Mouse (Mus musculus) CH12.LX (cell line): ENCODE measurements around the gene Pcbp4. TPM values are rescaled to one million over a fixed set of nuclear protein-coding genes. Genes with fewer than 3 reads are reported as not detected.
A peak's percentile ranks its signal among the peaks of the same experiment; 100 is the strongest.

Experiments
- DNase-seq: peaks from one replicate; pipeline ENCODE4 v3.0.0-alpha.2; 2013; ENCODE audit errors: extremely low read depth
- H3K27ac ChIP-seq: 2 replicates; pipeline ENCODE4 v1.5.1; 2012; ENCODE audit warnings: low read depth, mild to moderate bottlenecking, control low read depth, moderate library complexity; ENCODE audit not compliant: insufficient read depth
- H3K27me3 ChIP-seq: replicated peaks from 2 replicates; pipeline ENCODE3; 2012; ENCODE audit warnings: inconsistent platforms
- H3K36me3 ChIP-seq, 2 experiments: replicated peaks in 1 of 2; 2 replicates each; pipeline versions ENCODE3 to v1.6.1; 2012; ENCODE audit warnings: inconsistent platforms in 1 of 2, low read length in 1 of 2, mild to moderate bottlenecking in 1 of 2, mixed read lengths in 1 of 2, moderate library complexity in 1 of 2; ENCODE audit not compliant: control insufficient read depth in 1 of 2, insufficient read depth in 1 of 2
- H3K4me1 ChIP-seq, 2 experiments: 2 replicates each; pipeline ENCODE4 v1.6.1; 2012; ENCODE audit warnings: inconsistent platforms in 1 of 2, moderate library complexity in 1 of 2; ENCODE audit not compliant: insufficient read depth in 2 of 2, control insufficient read depth in 1 of 2
- H3K4me2 ChIP-seq: 2 replicates; pipeline ENCODE4 v1.6.1; 2012; ENCODE audit warnings: low read depth, mild to moderate bottlenecking, control low read depth; ENCODE audit not compliant: poor library complexity, insufficient read depth, severe bottlenecking
- H3K4me3 ChIP-seq, 3 experiments: fragments of 150-350 bp in 1 of 3; sonication (generic) in 1 of 3; replicated peaks in 1 of 3; 2 replicates each; pipeline versions ENCODE3 to v1.5.1; 2011 to 2012; ENCODE audit warnings: low read depth in 2 of 3, low read length in 2 of 3, mild to moderate bottlenecking in 2 of 3, moderate library complexity in 2 of 3, control low read depth in 1 of 3, improper control_type of control experiment in 1 of 3, inconsistent platforms in 1 of 3, mixed read lengths in 1 of 3; ENCODE audit not compliant: poor library complexity in 1 of 3
- H3K79me2 ChIP-seq: replicated peaks from 2 replicates; pipeline ENCODE4 v1.6.1; 2012; ENCODE audit warnings: mild to moderate bottlenecking, moderate library complexity; ENCODE audit not compliant: control insufficient read depth, poor library complexity, insufficient read depth, severe bottlenecking; ENCODE audit errors: extremely low read depth
- H3K9ac ChIP-seq: 2 replicates; pipeline ENCODE4 v1.6.1; 2012; ENCODE audit warnings: low read depth, mild to moderate bottlenecking, control low read depth, moderate library complexity; ENCODE audit not compliant: insufficient read depth
- H3K9me3 ChIP-seq: replicated peaks from 2 replicates; pipeline ENCODE3; 2012; ENCODE audit warnings: low read length, inconsistent platforms, mixed read lengths
- BHLHE40 ChIP-seq: IDR thresholded peaks from 2 replicates; pipeline ENCODE4 v1.6.1; 2011; ENCODE audit warnings: mild to moderate bottlenecking, low read depth, low read length, improper control_type of control experiment
- CHD1 ChIP-seq: IDR thresholded peaks from 2 replicates; pipeline ENCODE4 v1.6.1; 2012; ENCODE audit warnings: low read depth, low read length, improper control_type of control experiment, inconsistent platforms
- CHD2 ChIP-seq: IDR thresholded peaks from 2 replicates; pipeline ENCODE4 v1.6.1; 2011; ENCODE audit warnings: low read length, improper control_type of control experiment
- CTCF ChIP-seq, 2 experiments: IDR thresholded peaks in 1 of 2; conservative IDR thresholded peaks in 1 of 2; 2 replicates each; pipeline ENCODE4 v1.5.1; 2011 to 2012; ENCODE audit warnings: low read depth in 2 of 2, low read length in 2 of 2, improper control_type of control experiment in 1 of 2, inconsistent platforms in 1 of 2, mild to moderate bottlenecking in 1 of 2, moderate library complexity in 1 of 2
- ELF1 ChIP-seq: IDR thresholded peaks from 2 replicates; pipeline ENCODE4 v1.6.1; 2014; ENCODE audit warnings: low read depth, mild to moderate bottlenecking, inconsistent platforms, low read length, improper control_type of control experiment
- EP300 ChIP-seq: IDR thresholded peaks from 2 replicates; pipeline ENCODE4 v1.6.1; 2011; ENCODE audit warnings: low read length, improper control_type of control experiment
- ETS1 ChIP-seq: conservative IDR thresholded peaks from 2 replicates; pipeline ENCODE4 v1.6.1; 2012; ENCODE audit warnings: low read depth, mild to moderate bottlenecking, inconsistent platforms, low read length, improper control_type of control experiment, moderate library complexity
- GABPA ChIP-seq: IDR thresholded peaks from 2 replicates; pipeline ENCODE4 v1.6.1; 2012; ENCODE audit warnings: low read depth, low read length, improper control_type of control experiment, inconsistent platforms; ENCODE audit not compliant: insufficient replicate concordance
- KAT2A ChIP-seq: IDR thresholded peaks from 2 replicates; pipeline ENCODE4 v1.6.1; 2012; ENCODE audit warnings: low read length, improper control_type of control experiment, inconsistent platforms; ENCODE audit not compliant: insufficient replicate concordance
- MAFK ChIP-seq: IDR thresholded peaks from 2 replicates; pipeline ENCODE4 v1.6.1; 2011; ENCODE audit warnings: low read length, improper control_type of control experiment; ENCODE audit not compliant: insufficient replicate concordance
- MAX ChIP-seq: IDR thresholded peaks from 2 replicates; pipeline ENCODE4 v1.6.1; 2011; ENCODE audit warnings: low read length, improper control_type of control experiment
- MAZ ChIP-seq: IDR thresholded peaks from 2 replicates; pipeline ENCODE4 v1.6.1; 2012; ENCODE audit warnings: low read depth, mild to moderate bottlenecking, inconsistent platforms, low read length, improper control_type of control experiment, moderate library complexity
- MEF2A ChIP-seq: IDR thresholded peaks from 2 replicates; pipeline ENCODE4 v1.6.1; 2014; ENCODE audit warnings: low read depth, mild to moderate bottlenecking, inconsistent platforms, low read length, improper control_type of control experiment, borderline replicate concordance
- MXI1 ChIP-seq: IDR thresholded peaks from 2 replicates; pipeline ENCODE4 v1.6.1; 2011; ENCODE audit warnings: mild to moderate bottlenecking, low read depth, low read length, improper control_type of control experiment
- NRF1 ChIP-seq: IDR thresholded peaks from 2 replicates; pipeline ENCODE4 v1.6.1; 2014; ENCODE audit warnings: low read depth, mild to moderate bottlenecking, inconsistent platforms, low read length, improper control_type of control experiment, moderate library complexity
- PAX5 ChIP-seq: IDR thresholded peaks from 2 replicates; pipeline ENCODE4 v1.6.1; 2012; ENCODE audit warnings: low read length, inconsistent platforms, mixed read lengths
- POLR2A ChIP-seq: IDR thresholded peaks from 2 replicates; pipeline ENCODE4 v1.6.1; 2011; ENCODE audit warnings: low read depth, mild to moderate bottlenecking, improper control_type of control experiment, low read length
- RAD21 ChIP-seq: IDR thresholded peaks from 2 replicates; pipeline ENCODE4 v1.6.1; 2011; ENCODE audit warnings: low read depth, mild to moderate bottlenecking, low read length, improper control_type of control experiment, moderate library complexity
- SIN3A ChIP-seq: IDR thresholded peaks from 2 replicates; pipeline ENCODE4 v1.6.1; 2012; ENCODE audit warnings: low read length, improper control_type of control experiment, inconsistent platforms
- SMC3 ChIP-seq: IDR thresholded peaks from 2 replicates; pipeline ENCODE4 v1.6.1; 2011; ENCODE audit warnings: low read depth, low read length, improper control_type of control experiment
- TBP ChIP-seq: conservative IDR thresholded peaks from 2 replicates; pipeline ENCODE4 v1.6.1; 2011; ENCODE audit warnings: low read depth, low read length, improper control_type of control experiment
- TCF12 ChIP-seq: IDR thresholded peaks from 2 replicates; pipeline ENCODE4 v1.6.1; 2014; ENCODE audit warnings: low read depth, mild to moderate bottlenecking, inconsistent platforms, low read length, improper control_type of control experiment
- UBTF ChIP-seq: IDR thresholded peaks from 2 replicates; pipeline ENCODE4 v1.6.1; 2012; ENCODE audit warnings: low read depth, mild to moderate bottlenecking, inconsistent platforms, low read length, improper control_type of control experiment, moderate library complexity
- USF1 ChIP-seq: IDR thresholded peaks from 2 replicates; pipeline ENCODE4 v1.6.1; 2014; ENCODE audit warnings: low read depth, mild to moderate bottlenecking, inconsistent platforms, low read length, improper control_type of control experiment
- ZKSCAN1 ChIP-seq: IDR thresholded peaks from 2 replicates; pipeline ENCODE4 v1.6.1; 2012; ENCODE audit warnings: low read depth, inconsistent platforms, low read length, improper control_type of control experiment, borderline replicate concordance
- dilution Hi-C: fragments of 300-500 bp; cut with MboI; formaldehyde crosslinking; loops from 2 replicates; pipeline ENCODE4 v1.14.3; 2020; ENCODE audit warnings: low sequenced_read_pairs; ENCODE audit not compliant: extremely low pct_unique_long_range_greater_than_20kb, extremely low pct_ligation_motif_present
- in situ Hi-C: fragments of 300-500 bp; cut with MboI; formaldehyde crosslinking; loops from 3 replicates; pipeline ENCODE4 v1.14.3; 2019; ENCODE audit warnings: low sequenced_read_pairs, low pct_ligation_motif_present, low pct_unique_long_range_greater_than_20kb, mixed read lengths
- polyA plus RNA-seq: library from polyadenylated mRNA; unstranded; fragments of >175 nt; gene quantifications from 2 replicates; pipeline ENCODE4 v1.2.1, GENCODE M21; 2012; ENCODE audit warnings: low read depth; ENCODE audit not compliant: insufficient read length
- total RNA-seq, 2 experiments: library from RNA; depleted of rRNA; stranded (reverse); fragments of 300-350 nt in 1 of 2; fragments of >200 nt in 1 of 2; gene quantifications; 2 replicates each; pipeline ENCODE4 v1.2.3; 2012 to 2014

Pcbp4 gene
- total and polyA plus RNA-seq, 3 experiments: 44.0 to 54.2 (median 44.1) TPM

- H3K9ac ChIP-seq: no peak overlapping the region
- in situ Hi-C loops: no loop called here
- H3K4me3 ChIP-seq: no peak overlapping the region
- no peaks in the 10 kb centered on the region for H3K27me3 ChIP-seq
- H3K4me1 ChIP-seq: peaks cover 32 to 64% of the 10 kb centered on the region in 2 experiments
- no peaks in the 10 kb centered on the region for H3K36me3 ChIP-seq
- H3K79me2 ChIP-seq: no peaks in the 10 kb centered on the region
- DNase-seq: no peak
- TF ChIP-seq BHLHE40 (no peak), CTCF (conservative IDR thresholded peaks at IDR 0.05 in 1 of 2, IDR thresholded peaks at IDR 0.05 in 1 of 2; ENCODE audit: low read depth in 2 of 2, low read length in 2 of 2) (peak in 1 of 2 experiments; percentile 40; a peak in 1 of 4 replicates)
- H3K4me2 ChIP-seq: no peak overlapping the region
- peaks cover 2% of the 10 kb centered on the region for H3K9me3 ChIP-seq
- dilution Hi-C loops: no loop called here
- H3K27ac ChIP-seq: no peak overlapping the region
Measured at GRCm38 (mm10) chr9:106409096-106409495, 44.0 kb upstream of the Pcbp4 start.

DNA sequence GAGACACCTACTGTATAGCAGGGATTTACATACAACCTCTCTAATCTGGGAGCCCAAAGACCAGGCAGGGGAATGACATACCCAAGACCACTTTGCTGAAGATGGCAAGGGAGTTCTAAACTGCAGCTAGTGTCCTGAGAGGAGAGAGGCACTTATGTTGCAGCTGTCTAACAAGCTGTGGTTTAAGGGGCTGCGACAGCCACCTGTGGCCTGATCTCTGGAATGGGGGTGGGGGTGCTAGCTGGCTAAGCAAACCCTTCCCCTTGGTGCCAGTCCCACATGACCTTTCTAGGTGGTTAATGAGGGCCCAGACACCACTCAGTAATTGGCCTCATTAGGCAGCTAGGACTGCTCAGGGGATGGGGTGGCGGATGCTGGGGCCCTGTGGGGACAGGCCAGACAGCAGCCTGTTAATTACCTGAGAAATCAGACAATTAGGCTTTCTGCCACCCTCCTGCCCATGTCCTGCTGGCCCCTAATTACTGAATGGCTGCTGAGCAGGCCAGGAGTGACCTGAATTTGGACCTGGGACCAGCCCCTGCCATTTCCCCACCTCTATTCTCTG lies 42.9 kb upstream of the Pcbp4 start:
- in situ Hi-C loops: loop anchor here (5.0 kb wide), 2 partner anchors 43 to 103 kb away; partner anchors contain the start of gene Dusp7
- H3K4me1 ChIP-seq: peaks cover 32 to 64% of the 10 kb centered on the region in 2 experiments
- no peaks in the 10 kb centered on the region for H3K36me3 ChIP-seq
- H3K4me3 ChIP-seq: no peak overlapping the region
- no peaks in the 10 kb centered on the region for H3K79me2 ChIP-seq
- H3K9me3 ChIP-seq: peaks cover 2% of the 10 kb centered on the region
- H3K4me2 ChIP-seq: no peak overlapping the region
- no peak overlapping the region for H3K27ac ChIP-seq
- TF ChIP-seq SIN3A: no peak
- TF ChIP-seq TCF12: 0 out of 2 replicates have a peak, but pooled peaks have one; percentile 10
- dilution Hi-C loops: no loop called here
- H3K9ac ChIP-seq: no peak overlapping the region
- no peaks in the 10 kb centered on the region for H3K27me3 ChIP-seq
- DNase-seq: peak; percentile 29

DNA sequence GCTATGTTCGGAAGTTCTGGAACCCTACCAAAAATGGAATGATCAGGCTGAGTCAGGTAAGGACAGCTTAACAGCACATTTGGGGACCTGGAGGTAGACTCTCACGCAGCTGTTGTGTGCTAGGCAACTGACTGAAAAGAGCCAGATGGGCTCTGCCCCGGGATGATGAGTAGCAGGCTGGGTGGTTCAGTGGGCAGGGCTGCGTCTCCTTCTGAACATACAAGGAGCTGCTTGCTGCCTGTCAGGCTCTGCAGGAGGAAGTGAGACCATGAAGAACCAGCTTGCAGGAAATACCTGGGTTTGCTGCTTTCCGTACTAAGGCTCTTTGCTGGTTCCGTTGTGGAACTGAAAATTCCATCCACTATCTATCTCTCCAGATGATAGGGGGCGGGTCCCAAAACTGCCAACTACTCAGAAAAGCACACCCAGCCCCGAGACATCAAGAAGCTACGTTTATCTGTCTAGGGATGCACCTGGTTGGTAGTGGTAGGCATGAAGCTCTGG lies 41.9 kb upstream of the Pcbp4 start:
- in situ Hi-C loops (loop anchor here (5.0 kb wide), 2 partner anchors 44 to 104 kb away; partner anchors contain the start of gene Dusp7), dilution Hi-C loops (no loop called here)
- H3K9me3 ChIP-seq: peaks cover 2% of the 10 kb centered on the region
- no peaks in the 10 kb centered on the region for H3K79me2 ChIP-seq
- no peak overlapping the region for H3K4me3 ChIP-seq
- peak; percentile 80 for DNase-seq
- no peak overlapping the region for H3K9ac ChIP-seq
- H3K4me2 ChIP-seq: peak overlapping the region; percentile 42
- no peak overlapping the region for H3K27ac ChIP-seq
- H3K4me1 ChIP-seq: peaks cover 32 to 54% of the 10 kb centered on the region in 2 experiments
- no peaks in the 10 kb centered on the region for H3K27me3 ChIP-seq
- H3K36me3 ChIP-seq: no peaks in the 10 kb centered on the region
- TF ChIP-seq CHD2 (no peak), ETS1 (0 out of 2 replicates have a peak, but pooled peaks have one; percentile 24), UBTF (no peak), TCF12 (peak; percentile 58; the same call in 1 of the 2 replicates), NRF1 (no peak), ZKSCAN1 (no peak), TBP (no peak), MEF2A (no peak), ELF1 (peak; percentile 35; the same call in 1 of the 2 replicates), MAZ (no peak), MAX (no peak), RAD21 (no peak), PAX5 (no peak), GABPA (no peak), KAT2A (no peak), USF1 (no peak), MAFK (no peak), SIN3A (peak; percentile 63; the same call in 1 of the 2 replicates), BHLHE40 (no peak), MXI1 (no peak), CHD1 (no peak), POLR2A (no peak), SMC3 (no peak), EP300 (peak; percentile 91)
